Mouse (Mus musculus): ENCODE results near the gene Ntm. TPM values are rescaled to one million over a fixed set of nuclear protein-coding genes. Genes with fewer than 3 reads are reported as not detected.

Ntm gene
- polyA plus RNA-seq, 1 experiment from 2014 or later, result 264 TPM

DNA sequence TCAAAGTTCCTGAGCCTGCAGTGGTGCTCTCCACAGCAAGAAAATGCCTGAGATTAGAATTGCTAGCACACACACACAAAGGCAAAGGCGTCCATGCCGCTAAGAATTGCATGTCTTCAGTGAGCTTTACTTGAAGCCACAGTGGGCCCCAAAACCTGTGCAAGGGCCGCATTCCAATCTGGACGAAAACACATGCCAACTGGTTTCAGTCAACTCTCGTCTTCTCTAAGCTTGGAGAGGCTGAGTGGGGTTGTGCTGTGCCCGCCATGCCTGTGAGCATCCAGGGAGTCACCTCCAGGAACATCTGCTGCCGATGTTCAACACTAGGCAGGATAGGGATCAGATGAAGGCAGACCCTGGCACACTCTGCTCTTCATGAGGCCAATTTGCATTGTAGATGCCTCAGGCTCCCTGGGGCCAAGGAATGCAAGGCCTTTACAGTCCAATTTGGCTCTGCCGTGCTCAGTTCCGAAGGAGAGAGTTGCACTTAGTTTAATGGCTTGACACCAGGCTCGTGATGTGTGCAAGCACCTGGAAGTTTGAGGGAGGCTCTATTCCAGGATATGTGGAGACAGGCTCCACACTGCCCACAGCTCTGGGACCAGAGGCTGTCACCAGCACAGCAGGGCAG is 739.9 kb downstream of the Ntm start:
- H3K4me2 ChIP-seq (ENCODE audit: low read length), result no peak overlapping the region
- H3K4me3 ChIP-seq (ENCODE audit: low read length), result no peak overlapping the region
- no peak overlapping the region for H3K9ac ChIP-seq (ENCODE audit: low read depth, low read length)
- no peaks in the 10 kb centered on the region for H3K27me3 ChIP-seq (replicated peaks; ENCODE audit: control insufficient read depth, insufficient read depth, low read length)
- no peak for ATAC-seq
- WGBS, result 53% methylated on average over 10 of the region's 10 CpGs
- H3K27ac ChIP-seq (ENCODE audit: low read depth, low read length), result no peak overlapping the region
- no peaks in the 10 kb centered on the region for H3K9me3 ChIP-seq (ENCODE audit: control insufficient read depth, low read length)
- H3K36me3 ChIP-seq (ENCODE audit: control insufficient read depth, insufficient read depth, low read length), result no peaks in the 10 kb centered on the region
- peaks cover 5% of the 10 kb centered on the region for H3K4me1 ChIP-seq (ENCODE audit: control insufficient read depth, insufficient read depth, low read depth, low read length)

DNA sequence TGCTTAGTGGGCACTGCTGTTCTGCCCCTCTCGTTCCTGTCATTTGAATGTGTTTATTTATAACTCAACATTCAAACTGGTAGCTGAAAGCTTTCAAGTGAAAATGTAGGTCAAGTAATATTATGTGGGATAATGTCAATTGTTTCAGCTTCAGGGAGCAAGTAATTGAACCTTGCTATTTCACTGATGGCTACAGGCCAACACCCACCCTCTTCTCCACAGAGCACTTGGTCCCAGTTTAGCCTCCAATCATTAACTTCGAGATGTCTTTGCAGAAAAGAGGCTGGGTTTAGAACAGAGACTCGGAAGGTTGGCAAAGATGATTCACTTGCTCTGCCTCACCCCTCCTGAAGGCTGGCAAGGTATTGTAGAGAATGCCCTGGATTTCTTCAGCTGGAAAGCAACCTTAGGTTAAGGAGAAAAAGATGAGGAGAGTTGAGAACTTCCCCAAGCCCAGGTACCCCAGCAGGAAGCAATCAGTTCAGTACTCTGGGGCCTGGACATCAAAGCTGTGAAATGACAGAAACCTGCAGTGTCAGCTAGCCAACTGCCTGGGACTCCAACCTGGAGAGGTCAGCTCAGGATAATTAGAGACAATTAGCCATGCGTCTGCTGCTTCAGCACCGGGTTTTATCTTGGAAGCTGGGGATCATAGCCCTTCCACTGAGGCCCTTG is 741.9 kb downstream of the Ntm start:
- 0 out of 2 replicates have a peak overlapping the region, but pooled peaks have one; percentile 19 for H3K27ac ChIP-seq (ENCODE audit: low read depth, low read length)
- H3K4me2 ChIP-seq (ENCODE audit: low read length), result no peak overlapping the region
- H3K4me1 ChIP-seq (ENCODE audit: control insufficient read depth, insufficient read depth, low read depth, low read length), result peaks cover 5% of the 10 kb centered on the region
- ATAC-seq, result no peak
- H3K36me3 ChIP-seq (ENCODE audit: control insufficient read depth, insufficient read depth, low read length), result no peaks in the 10 kb centered on the region
- H3K27me3 ChIP-seq (replicated peaks; ENCODE audit: control insufficient read depth, insufficient read depth, low read length), result no peaks in the 10 kb centered on the region
- H3K9ac ChIP-seq (ENCODE audit: low read depth, low read length), result no peak overlapping the region
- no peaks in the 10 kb centered on the region for H3K9me3 ChIP-seq (ENCODE audit: control insufficient read depth, low read length)
- no peak overlapping the region for H3K4me3 ChIP-seq (ENCODE audit: low read length)
- 34% methylated on average over 5 of the region's 5 CpGs for WGBS

DNA sequence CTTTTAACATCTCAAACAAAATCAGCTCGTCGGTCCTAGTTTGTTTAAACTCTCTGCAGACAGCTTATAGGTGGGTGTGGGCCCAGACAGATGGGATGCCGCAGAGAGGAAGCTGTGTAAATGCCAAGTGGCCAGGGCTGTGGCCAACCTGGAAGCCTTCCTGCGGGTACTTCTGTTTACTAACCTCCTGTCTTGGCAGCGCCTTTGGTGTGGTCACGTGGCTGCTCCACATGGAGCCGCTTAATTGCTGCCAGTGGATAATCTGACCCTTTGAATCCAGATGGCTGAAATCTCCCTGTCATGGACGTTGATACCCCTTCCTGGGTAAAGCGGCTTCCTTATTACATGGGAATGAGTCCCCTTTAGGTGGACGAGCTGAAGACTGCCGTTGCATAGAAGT is 742.4 kb downstream of the Ntm start:
- no peaks in the 10 kb centered on the region for H3K36me3 ChIP-seq (ENCODE audit: control insufficient read depth, insufficient read depth, low read length)
- no peak overlapping the region for H3K4me3 ChIP-seq (ENCODE audit: low read length)
- H3K9me3 ChIP-seq (ENCODE audit: control insufficient read depth, low read length), result no peaks in the 10 kb centered on the region
- peak; percentile 57; the same call in 1 of the 2 replicates for ATAC-seq
- H3K27ac ChIP-seq (ENCODE audit: low read depth, low read length), result 0 out of 2 replicates have a peak overlapping the region, but pooled peaks have one; percentile 19
- H3K27me3 ChIP-seq (replicated peaks; ENCODE audit: control insufficient read depth, insufficient read depth, low read length), result no peaks in the 10 kb centered on the region
- H3K4me2 ChIP-seq (ENCODE audit: low read length), result no peak overlapping the region
- peaks cover 5% of the 10 kb centered on the region for H3K4me1 ChIP-seq (ENCODE audit: control insufficient read depth, insufficient read depth, low read depth, low read length)
- 37% methylated on average over 11 of the region's 11 CpGs for WGBS
- H3K9ac ChIP-seq (ENCODE audit: low read depth, low read length), result no peak overlapping the region

DNA sequence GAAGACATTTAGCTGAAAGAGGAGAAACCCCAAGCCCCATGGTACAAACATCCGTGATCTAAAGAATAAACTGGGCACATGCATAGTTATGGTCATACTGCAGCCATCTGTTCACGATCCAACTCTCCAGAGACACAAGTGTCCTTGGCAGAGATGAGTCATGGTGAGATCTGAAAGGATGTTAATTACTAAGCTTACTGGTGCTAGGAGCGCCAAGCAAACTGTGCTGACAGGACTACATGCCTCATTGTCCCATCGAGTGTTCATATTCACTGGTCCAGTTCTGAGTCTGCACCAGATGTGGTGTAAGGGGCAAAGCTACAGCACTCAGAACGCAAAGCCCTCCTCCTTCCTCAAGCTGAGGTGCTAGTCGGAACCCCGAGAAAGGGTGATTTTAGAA is 745.0 kb downstream of the Ntm start:
- Histone ChIP-seq H3K9me3 (ENCODE audit: control insufficient read depth, low read length) (no peaks in the 10 kb centered on the region), H3K4me3 (ENCODE audit: low read length) (no peak overlapping the region), H3K4me1 (ENCODE audit: control insufficient read depth, insufficient read depth, low read depth, low read length) (peaks cover under 1% of the 10 kb centered on the region), H3K9ac (ENCODE audit: low read depth, low read length) (no peak overlapping the region), H3K27ac (ENCODE audit: low read depth, low read length) (no peak overlapping the region), H3K4me2 (ENCODE audit: low read length) (no peak overlapping the region), H3K36me3 (ENCODE audit: control insufficient read depth, insufficient read depth, low read length) (no peaks in the 10 kb centered on the region), H3K27me3 (replicated peaks; ENCODE audit: control insufficient read depth, insufficient read depth, low read length) (no peaks in the 10 kb centered on the region)
- ATAC-seq, result no peak
- 81% methylated on average over 7 of the region's 7 CpGs for WGBS

DNA sequence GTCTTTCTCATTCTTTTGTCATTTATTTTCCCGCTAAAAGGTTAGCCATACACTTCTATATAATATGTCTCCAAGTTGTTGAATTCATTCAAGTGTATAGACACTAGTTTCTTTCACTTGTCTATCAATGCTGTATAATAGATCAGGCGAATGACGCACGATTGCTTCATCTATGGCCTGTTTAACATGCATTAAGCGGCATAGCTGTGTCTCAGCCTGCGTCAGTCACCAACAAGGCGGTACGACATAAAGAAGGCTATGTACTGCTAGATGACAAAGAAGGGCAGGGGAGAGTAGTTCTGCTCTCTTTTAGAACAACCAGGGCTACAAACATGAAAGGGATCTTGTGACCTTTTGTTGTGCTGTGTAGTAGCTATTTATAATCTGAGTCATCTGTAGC is 746.4 kb downstream of the Ntm start:
- 46% methylated on average over 8 of the region's 8 CpGs for WGBS
- Histone ChIP-seq H3K4me2 (ENCODE audit: low read length) (no peak overlapping the region), H3K4me1 (ENCODE audit: control insufficient read depth, insufficient read depth, low read depth, low read length) (no peaks in the 10 kb centered on the region; the same call in 1 of the 2 replicates), H3K4me3 (ENCODE audit: low read length) (no peak overlapping the region), H3K27me3 (replicated peaks; ENCODE audit: control insufficient read depth, insufficient read depth, low read length) (no peaks in the 10 kb centered on the region), H3K9ac (ENCODE audit: low read depth, low read length) (no peak overlapping the region), H3K27ac (ENCODE audit: low read depth, low read length) (no peak overlapping the region), H3K9me3 (ENCODE audit: control insufficient read depth, low read length) (no peaks in the 10 kb centered on the region), H3K36me3 (ENCODE audit: control insufficient read depth, insufficient read depth, low read length) (no peaks in the 10 kb centered on the region)
- ATAC-seq, result no peak

DNA sequence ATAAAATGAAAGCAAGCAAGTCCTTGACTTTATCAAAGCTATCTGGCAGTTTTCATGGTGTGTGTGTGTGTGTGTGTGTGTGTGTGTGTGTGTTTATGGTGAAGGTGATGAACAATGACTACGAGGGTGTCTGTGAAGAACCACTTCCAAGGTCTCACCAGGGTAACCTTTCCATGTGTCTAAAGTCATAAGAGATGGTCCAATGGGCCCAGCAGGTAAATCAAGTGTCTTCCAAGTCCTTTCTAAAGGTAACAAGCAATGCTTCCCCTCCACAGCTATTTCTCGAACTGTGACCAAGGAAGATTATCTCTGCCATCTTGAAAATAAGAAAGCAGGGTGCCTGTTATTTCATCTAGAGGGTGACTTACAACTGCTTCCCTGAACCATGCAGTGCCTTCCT is 747.1 kb downstream of the Ntm start:
- H3K36me3 ChIP-seq (ENCODE audit: control insufficient read depth, insufficient read depth, low read length), result no peaks in the 10 kb centered on the region
- ATAC-seq, result no peak

DNA sequence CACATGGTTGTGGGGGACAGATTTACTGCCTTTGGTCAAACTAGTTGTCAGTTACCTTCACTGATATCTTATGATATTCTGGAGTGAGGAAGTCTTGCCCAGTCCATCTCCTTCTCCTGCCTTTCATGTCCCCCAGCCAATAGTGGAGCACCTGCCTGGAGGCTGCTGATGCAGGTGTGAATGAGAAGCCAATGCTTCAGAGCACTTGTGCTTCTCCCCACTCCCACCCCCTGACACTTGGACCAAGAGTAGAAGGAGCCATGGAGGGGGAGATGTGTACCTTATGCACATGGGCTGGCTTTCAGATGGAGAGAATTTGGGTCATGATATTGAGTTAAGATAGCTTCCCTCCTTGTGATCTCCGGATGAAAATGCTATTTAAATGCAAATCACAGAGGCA is 747.7 kb downstream of the Ntm start:
- Histone ChIP-seq H3K4me1 (ENCODE audit: control insufficient read depth, insufficient read depth, low read depth, low read length) (no peaks in the 10 kb centered on the region), H3K9me3 (ENCODE audit: control insufficient read depth, low read length) (no peaks in the 10 kb centered on the region), H3K4me3 (ENCODE audit: low read length) (no peak overlapping the region), H3K9ac (ENCODE audit: low read depth, low read length) (no peak overlapping the region), H3K4me2 (ENCODE audit: low read length) (no peak overlapping the region), H3K36me3 (ENCODE audit: control insufficient read depth, insufficient read depth, low read length) (no peaks in the 10 kb centered on the region), H3K27me3 (replicated peaks; ENCODE audit: control insufficient read depth, insufficient read depth, low read length) (no peaks in the 10 kb centered on the region), H3K27ac (ENCODE audit: low read depth, low read length) (no peak overlapping the region)
- 35% methylated on average over 1 of the region's 1 CpGs for WGBS
- no peak for ATAC-seq

More for the DNA sequence above, 747.1 kb downstream of the Ntm start:
- no peak overlapping the region for H3K4me3 ChIP-seq (ENCODE audit: low read length)
- H3K9me3 ChIP-seq (ENCODE audit: control insufficient read depth, low read length), result no peaks in the 10 kb centered on the region
- H3K9ac ChIP-seq (ENCODE audit: low read depth, low read length), result no peak overlapping the region
- no peaks in the 10 kb centered on the region for H3K4me1 ChIP-seq (ENCODE audit: control insufficient read depth, insufficient read depth, low read depth, low read length)
- no peaks in the 10 kb centered on the region for H3K27me3 ChIP-seq (replicated peaks; ENCODE audit: control insufficient read depth, insufficient read depth, low read length)
- WGBS, result 82% methylated on average over 2 of the region's 2 CpGs
- H3K4me2 ChIP-seq (ENCODE audit: low read length), result no peak overlapping the region
- H3K27ac ChIP-seq (ENCODE audit: low read depth, low read length), result no peak overlapping the region

DNA sequence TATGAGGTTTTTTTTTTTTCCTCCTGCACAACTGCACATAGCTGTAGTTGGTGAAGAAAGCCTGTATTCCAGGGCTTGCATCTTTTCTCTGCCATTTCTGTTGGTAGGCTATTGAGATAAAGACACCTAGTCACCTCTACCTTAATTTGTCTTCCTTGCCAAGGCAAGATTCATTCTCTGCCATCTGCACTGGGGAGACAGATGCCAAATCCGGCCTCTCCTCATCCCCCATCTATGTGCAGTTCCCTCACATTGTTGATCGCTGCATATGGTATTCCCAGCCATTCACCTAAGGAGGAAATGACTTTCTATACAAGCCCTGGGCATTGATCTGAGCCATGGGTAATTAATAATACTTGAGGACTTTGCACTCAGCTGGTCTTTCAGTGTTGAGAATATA is 753.7 kb downstream of the Ntm start:
- ATAC-seq, result no peak
- no peak overlapping the region for H3K4me3 ChIP-seq (ENCODE audit: low read length)

DNA sequence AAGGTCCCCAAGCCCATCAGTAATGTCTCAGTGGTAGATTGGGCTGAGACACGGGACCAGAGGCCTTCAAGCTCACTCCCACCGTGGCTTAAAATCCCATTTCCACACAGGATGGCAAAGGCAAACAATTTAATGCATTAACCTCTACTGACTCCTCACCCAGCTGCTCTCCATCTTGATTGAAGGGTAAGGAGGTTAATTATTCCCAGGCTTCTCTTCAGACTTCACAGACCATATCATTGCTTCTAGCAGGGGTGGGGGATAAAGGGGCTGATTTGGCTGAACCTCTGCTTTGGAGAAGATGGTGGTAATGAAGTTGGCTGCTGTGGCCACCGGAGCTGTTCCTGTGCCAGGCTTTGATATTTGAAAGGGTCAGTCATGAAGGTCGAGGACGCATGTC is 754.8 kb downstream of the Ntm start:
- peaks cover 15% of the 10 kb centered on the region for H3K4me1 ChIP-seq (ENCODE audit: control insufficient read depth, insufficient read depth, low read depth, low read length)
- H3K9ac ChIP-seq (ENCODE audit: low read depth, low read length), result no peak overlapping the region
- no peak for ATAC-seq
- no peaks in the 10 kb centered on the region for H3K36me3 ChIP-seq (ENCODE audit: control insufficient read depth, insufficient read depth, low read length)
- H3K4me3 ChIP-seq (ENCODE audit: low read length), result no peak overlapping the region
- no peaks in the 10 kb centered on the region for H3K9me3 ChIP-seq (ENCODE audit: control insufficient read depth, low read length)
- WGBS, result 69% methylated on average over 5 of the region's 5 CpGs
- 0 out of 2 replicates have a peak overlapping the region, but pooled peaks have one; percentile 29 for H3K27ac ChIP-seq (ENCODE audit: low read depth, low read length)
- no peak overlapping the region for H3K4me2 ChIP-seq (ENCODE audit: low read length)
- H3K27me3 ChIP-seq (replicated peaks; ENCODE audit: control insufficient read depth, insufficient read depth, low read length), result no peaks in the 10 kb centered on the region

More for the DNA sequence above, 753.7 kb downstream of the Ntm start:
- Histone ChIP-seq H3K4me1 (ENCODE audit: control insufficient read depth, insufficient read depth, low read depth, low read length) (peaks cover 15% of the 10 kb centered on the region), H3K36me3 (ENCODE audit: control insufficient read depth, insufficient read depth, low read length) (no peaks in the 10 kb centered on the region), H3K9ac (ENCODE audit: low read depth, low read length) (no peak overlapping the region), H3K9me3 (ENCODE audit: control insufficient read depth, low read length) (no peaks in the 10 kb centered on the region), H3K27ac (ENCODE audit: low read depth, low read length) (no peak overlapping the region), H3K27me3 (replicated peaks; ENCODE audit: control insufficient read depth, insufficient read depth, low read length) (no peaks in the 10 kb centered on the region), H3K4me2 (ENCODE audit: low read length) (no peak overlapping the region)
- 60% methylated on average over 2 of the region's 2 CpGs for WGBS
